Mouse (Mus musculus) megakaryocyte, embryonic 14.5 days (primary cell): ENCODE results near the gene Ifi205. TPM values are rescaled to one million over a fixed set of nuclear protein-coding genes. Genes with fewer than 3 reads are reported as not detected.
"Not testable (repeated sequence)": the region's sequence is repeated elsewhere in the genome, so short reads cannot be mapped to it uniquely, and the experiment has no call there.

Source experiments
- H3K27me3 ChIP-seq: replicated peaks from 2 replicates; pipeline ENCODE3; 2012; ENCODE audit warnings: inconsistent platforms
- H3K36me3 ChIP-seq: replicated peaks from 2 replicates; pipeline ENCODE3; 2012; ENCODE audit warnings: low read length, inconsistent platforms, mixed read lengths
- H3K4me1 ChIP-seq: 2 replicates; pipeline ENCODE4 v1.6.1; 2012; ENCODE audit warnings: inconsistent platforms
- H3K4me3 ChIP-seq: replicated peaks from 2 replicates; pipeline ENCODE3; 2012; ENCODE audit warnings: moderate library complexity, mild to moderate bottlenecking, inconsistent platforms
- H3K9me3 ChIP-seq: 2 replicates; pipeline ENCODE4 v1.6.1; 2012; ENCODE audit warnings: inconsistent platforms
- FLI1 ChIP-seq: IDR thresholded peaks from 2 replicates; pipeline ENCODE4 v1.6.1; 2012; ENCODE audit warnings: low read length, inconsistent platforms, mixed read lengths
- GATA1 ChIP-seq: IDR thresholded peaks from 3 replicates; pipeline ENCODE4 v1.6.1; 2012; ENCODE audit warnings: mixed read lengths, low read length, inconsistent platforms, borderline replicate concordance
- polyA plus RNA-seq: library from polyadenylated mRNA; stranded (reverse); fragments of >175 nt; gene quantifications from 2 replicates; pipeline ENCODE4 v1.2.3, GENCODE M21; 2012; ENCODE audit warnings: low replicate concordance; ENCODE audit not compliant: insufficient read depth

The Ifi205 gene
- not detected in 2 replicates for polyA plus RNA-seq

DNA sequence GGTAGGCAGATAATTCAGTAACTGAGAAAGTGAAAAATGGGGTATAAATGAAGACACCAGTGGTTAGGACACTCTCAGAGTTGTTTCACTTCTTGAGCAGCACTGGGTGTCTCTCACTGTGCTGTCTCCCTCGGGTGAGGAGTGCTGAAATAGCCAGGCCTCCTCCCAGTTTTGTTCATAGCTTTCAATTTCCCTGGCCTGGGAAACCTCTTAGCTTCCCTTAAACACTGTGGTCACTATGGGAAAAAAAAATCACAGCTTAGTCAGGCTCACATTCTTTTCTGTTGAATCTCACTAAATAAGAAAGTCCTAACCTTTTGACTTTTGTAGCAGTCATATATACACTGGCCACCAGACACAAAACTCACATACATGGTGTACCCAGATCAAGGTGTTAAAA lies at the start of gene Ifi205:
Gene Ifi205, minus strand, starts transcription at position 113 of the 400 bp plus-strand sequence.
- TF ChIP-seq FLI1 (no peak), GATA1 (no peak)
- Histone ChIP-seq H3K36me3 (no peaks in the 10 kb centered on the region), H3K9me3 (no peaks in the 10 kb centered on the region), H3K4me3 (no peak within 1 kb of the TSS), H3K27me3 (no peaks in the 10 kb centered on the region), H3K4me1 (no peaks in the 10 kb centered on the region)

DNA sequence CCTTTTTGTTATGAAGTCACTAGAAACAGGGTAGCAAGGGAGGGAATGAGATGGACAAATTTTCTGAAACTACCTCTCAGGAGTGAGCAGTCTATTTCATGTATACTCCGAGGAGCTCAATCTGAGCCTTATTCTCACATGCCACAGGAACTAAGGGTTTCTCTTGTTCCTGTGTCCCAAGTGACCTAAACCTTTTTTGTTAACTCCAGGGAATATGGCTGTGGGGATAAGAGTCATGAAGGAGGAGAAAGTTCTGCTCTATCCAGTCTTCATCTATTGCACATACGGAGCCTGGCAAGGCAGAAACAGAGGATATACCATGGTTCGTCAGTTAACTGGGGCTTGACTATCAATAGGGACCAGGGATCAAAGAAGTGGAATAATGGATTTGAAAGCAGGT lies 34.7 kb upstream of the Ifi205 start, which contains the start of gene Olfr430:
Gene Olfr430, plus strand, starts transcription at position 301 of the 400 bp plus-strand sequence.
- no peaks in the 10 kb centered on the region for H3K4me1 ChIP-seq
- no peak for TF ChIP-seq FLI1
- no peak for TF ChIP-seq GATA1

DNA sequence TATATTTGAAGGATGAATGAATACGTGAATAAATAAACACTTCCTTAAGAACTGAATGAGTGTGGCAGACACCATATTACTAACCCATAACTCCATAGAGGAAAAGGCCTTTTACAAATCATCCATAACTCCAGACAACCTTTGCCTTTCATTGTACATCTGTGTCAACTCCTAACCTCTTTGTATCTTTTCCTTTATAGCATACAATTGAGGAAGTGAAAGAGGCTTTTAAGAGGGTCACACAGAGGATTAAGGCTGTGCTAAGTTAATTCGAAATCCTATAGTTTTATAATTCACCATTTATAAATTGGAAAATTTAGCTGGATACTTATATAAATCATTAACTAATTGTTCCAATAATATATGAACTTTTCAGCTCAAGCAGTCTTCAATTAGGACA lies 23.6 kb upstream of the Ifi205 start:
- Histone ChIP-seq H3K4me3 (no peak overlapping the region), H3K9me3 (no peaks in the 10 kb centered on the region), H3K4me1 (no peaks in the 10 kb centered on the region), H3K27me3 (no peaks in the 10 kb centered on the region), H3K36me3 (no peaks in the 10 kb centered on the region)
- TF ChIP-seq GATA1 (no peak), FLI1 (no peak)

More for the DNA sequence above, 34.7 kb upstream of the Ifi205 start, which contains the start of gene Olfr430:
- no peak within 1 kb of the TSS for H3K4me3 ChIP-seq
- H3K27me3 ChIP-seq, result no peaks in the 10 kb centered on the region
- no peaks in the 10 kb centered on the region for H3K9me3 ChIP-seq
- H3K36me3 ChIP-seq, result no peaks in the 10 kb centered on the region

DNA sequence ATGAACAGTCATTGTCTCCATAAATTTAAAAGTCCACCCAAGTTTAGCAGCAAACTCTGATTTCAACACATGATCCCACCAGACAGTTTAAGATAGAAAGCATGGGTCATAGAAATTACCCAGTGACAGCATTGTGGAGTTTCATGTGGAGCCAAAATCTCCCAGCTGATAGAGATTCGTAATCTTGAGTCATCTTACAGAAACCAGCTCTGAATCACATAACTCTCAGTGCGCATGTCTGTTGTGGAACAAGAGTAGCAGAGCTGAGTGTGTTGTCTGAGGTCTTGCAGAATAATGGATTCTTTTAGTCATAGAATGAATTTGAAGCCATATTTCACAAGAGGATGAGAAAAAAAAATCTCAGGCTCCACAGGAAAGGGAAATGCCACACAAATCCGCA lies 21.4 kb upstream of the Ifi205 start:
- TF ChIP-seq FLI1, result no peak
- TF ChIP-seq GATA1, result no peak
- no peaks in the 10 kb centered on the region for H3K27me3 ChIP-seq
- H3K36me3 ChIP-seq, result no peaks in the 10 kb centered on the region
- no peaks in the 10 kb centered on the region for H3K4me1 ChIP-seq
- H3K9me3 ChIP-seq, result no peaks in the 10 kb centered on the region
- H3K4me3 ChIP-seq, result no peak overlapping the region

DNA sequence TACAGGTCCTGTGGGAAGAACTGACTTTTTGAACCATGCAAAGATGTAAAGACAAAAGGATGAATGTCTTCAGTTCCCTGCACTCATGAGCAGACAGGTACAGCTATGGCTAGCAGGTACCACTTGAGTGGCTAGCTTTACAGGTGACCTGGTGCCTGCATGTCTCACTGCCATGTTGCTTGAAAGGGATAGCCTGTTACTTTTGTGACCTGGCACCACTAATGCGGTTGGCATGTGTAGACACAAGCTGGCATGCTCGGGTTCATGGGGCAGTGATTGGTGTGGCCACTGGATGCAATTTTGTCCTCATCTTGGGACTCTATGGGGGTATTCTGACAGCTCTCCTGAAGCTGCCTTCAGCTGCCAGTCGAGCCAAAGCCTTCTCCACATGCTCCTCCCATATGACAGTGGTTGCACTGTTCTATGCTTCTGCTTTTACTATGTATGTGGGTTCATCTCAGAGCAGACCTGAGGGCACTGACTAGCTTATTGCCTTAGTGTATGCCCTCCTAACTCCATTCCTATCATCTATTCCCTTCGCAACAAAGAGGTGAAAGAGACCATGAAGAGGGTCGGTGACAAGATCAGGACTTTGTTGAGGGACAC lies 20.4 kb upstream of the Ifi205 start:
- no peaks in the 10 kb centered on the region for H3K36me3 ChIP-seq
- no peaks in the 10 kb centered on the region for H3K9me3 ChIP-seq
- no peak for TF ChIP-seq GATA1
- TF ChIP-seq FLI1, result no peak
- H3K27me3 ChIP-seq, result no peaks in the 10 kb centered on the region
- no peaks in the 10 kb centered on the region for H3K4me1 ChIP-seq
- H3K4me3 ChIP-seq, result no peak overlapping the region

DNA sequence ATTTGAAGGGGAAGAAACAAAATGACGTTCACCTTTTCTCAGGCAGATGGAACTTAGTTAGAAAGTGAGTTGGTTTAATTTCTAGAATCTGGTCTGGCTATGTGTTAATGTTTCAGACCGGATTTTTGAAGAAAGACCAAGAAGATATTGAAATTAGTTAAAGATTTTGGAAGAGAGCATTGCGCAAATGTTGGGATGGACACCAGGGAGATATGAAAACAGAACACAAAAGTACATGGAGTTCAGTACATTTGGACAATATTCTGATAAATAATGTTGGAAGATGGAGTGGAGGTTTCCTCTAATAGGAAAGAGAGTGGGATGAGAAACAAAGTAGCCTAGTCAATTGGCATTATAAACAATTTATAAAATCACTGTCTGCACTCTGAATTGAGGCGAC lies 19.9 kb upstream of the Ifi205 start:
- Histone ChIP-seq H3K4me1 (no peaks in the 10 kb centered on the region), H3K36me3 (no peaks in the 10 kb centered on the region), H3K9me3 (no peaks in the 10 kb centered on the region), H3K27me3 (no peaks in the 10 kb centered on the region), H3K4me3 (no peak overlapping the region)
- no peak for TF ChIP-seq GATA1
- TF ChIP-seq FLI1, result no peak

DNA sequence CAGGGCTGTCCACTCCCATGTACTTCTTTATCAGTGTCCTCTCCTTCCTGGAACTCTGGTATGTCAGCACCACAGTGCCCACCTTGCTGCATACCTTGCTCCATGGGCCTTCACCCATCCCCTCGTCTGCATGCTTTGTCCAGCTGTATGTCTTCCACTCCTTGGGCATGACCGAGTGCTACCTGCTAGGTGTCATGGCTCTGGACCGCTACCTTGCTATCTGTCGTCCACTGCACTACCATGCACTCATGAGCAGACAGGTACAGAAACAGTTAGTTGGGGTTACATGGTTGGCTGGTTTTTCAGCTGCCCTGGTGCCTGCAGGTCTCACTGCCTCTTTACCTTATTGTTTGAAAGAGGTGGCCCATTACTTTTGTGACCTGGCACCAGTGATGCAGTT lies 18.9 kb upstream of the Ifi205 start:
- TF ChIP-seq FLI1 (no peak), GATA1 (no peak)
- H3K36me3 ChIP-seq, result no peaks in the 10 kb centered on the region
- H3K9me3 ChIP-seq, result no peaks in the 10 kb centered on the region
- H3K4me1 ChIP-seq, result no peaks in the 10 kb centered on the region
- no peaks in the 10 kb centered on the region for H3K27me3 ChIP-seq
- no peak overlapping the region for H3K4me3 ChIP-seq

DNA sequence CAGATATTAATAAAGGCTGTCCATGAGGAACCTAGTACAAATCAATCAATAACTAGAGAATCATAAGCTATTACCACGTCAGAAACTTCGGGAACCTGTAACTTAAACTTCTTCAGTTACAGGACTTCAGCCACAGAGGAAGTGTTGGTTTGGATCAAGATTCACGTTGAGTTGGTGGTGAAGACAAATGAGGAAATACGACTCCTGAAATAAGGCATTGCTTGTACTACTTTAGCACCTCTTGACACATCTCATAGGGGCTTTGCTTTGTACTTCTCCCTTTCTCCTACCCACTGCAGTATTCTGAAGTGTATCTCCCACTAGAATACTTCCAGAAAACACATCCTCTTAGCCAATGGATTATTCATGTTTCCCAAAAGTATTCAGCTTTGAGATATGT lies 17.7 kb upstream of the Ifi205 start:
- not testable (repeated sequence) for H3K9me3 ChIP-seq, H3K4me1 ChIP-seq, H3K36me3 ChIP-seq, H3K27me3 ChIP-seq, H3K4me3 ChIP-seq

DNA sequence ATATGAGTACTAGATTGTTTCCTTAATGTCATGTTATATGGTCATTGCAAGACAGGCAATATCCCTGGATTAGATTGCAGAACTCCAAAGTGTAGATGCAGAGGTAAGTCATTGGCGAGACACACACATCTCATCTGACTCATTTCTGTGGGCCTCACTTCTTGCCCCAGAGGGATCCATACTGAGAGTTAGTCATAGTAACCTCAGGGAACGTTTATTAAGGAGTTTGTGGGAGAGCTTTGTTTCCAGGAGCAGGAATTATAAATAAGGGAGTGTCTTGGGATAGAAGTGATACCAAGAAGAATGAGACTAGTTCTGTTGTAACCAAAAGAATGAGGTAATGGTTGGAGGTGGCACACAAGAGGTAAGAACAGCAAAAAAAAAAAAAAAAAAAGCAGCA lies 17.3 kb upstream of the Ifi205 start, which contains the start of gene Olfr432:
Gene Olfr432, plus strand, starts transcription at position 313 of the 400 bp plus-strand sequence.
- no peaks in the 10 kb centered on the region for H3K27me3 ChIP-seq
- no peak for TF ChIP-seq GATA1
- no peak for TF ChIP-seq FLI1
- H3K36me3 ChIP-seq, result no peaks in the 10 kb centered on the region
- H3K4me3 ChIP-seq, result no peak within 1 kb of the TSS
- no peaks in the 10 kb centered on the region for H3K4me1 ChIP-seq
- H3K9me3 ChIP-seq, result no peaks in the 10 kb centered on the region

DNA sequence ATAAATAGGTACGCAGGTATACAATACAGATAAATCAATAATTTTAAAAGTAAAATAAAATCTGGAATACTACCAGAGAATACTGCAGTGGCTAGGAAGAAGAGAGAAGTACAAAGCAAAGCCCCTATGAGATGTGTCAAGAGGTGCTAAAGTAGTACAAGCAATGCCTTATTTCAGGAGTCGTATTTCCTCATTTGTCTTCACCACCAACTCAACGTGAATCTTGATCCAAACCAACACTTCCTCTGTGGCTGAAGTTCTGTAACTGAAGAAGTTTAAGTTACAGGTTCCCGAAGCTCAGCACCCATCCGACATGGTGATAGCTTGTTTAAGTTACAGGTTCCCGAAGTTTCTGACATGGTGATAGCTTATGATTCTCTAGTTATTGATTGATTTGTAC lies 16.6 kb upstream of the Ifi205 start:
- not testable (repeated sequence) for H3K9me3 ChIP-seq, H3K4me1 ChIP-seq, H3K27me3 ChIP-seq, H3K4me3 ChIP-seq, H3K36me3 ChIP-seq

DNA sequence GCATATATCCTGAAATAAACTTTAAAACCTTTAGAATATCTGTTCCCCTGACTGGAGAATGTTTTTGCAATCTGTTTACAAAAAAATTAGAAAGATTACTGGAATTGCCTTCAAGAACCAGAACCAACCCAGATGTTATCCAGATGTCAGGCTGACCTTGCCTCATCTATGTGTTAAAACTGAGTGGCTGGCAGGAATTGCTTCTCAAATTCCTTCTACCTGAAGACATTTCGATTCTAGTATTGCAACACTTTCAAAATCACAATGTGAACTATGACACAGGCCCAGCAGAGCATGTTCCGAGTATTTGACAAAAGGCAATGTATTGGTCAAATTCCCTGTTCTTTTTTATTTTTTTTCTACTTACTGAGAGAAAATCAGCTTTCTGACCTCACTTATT lies 12.8 kb upstream of the Ifi205 start:
- TF ChIP-seq FLI1, result no peak
- no peak for TF ChIP-seq GATA1
- H3K4me3 ChIP-seq, result no peak overlapping the region
- peaks cover 4% of the 10 kb centered on the region; the same call in 1 of the 2 replicates for H3K4me1 ChIP-seq
- no peaks in the 10 kb centered on the region for H3K36me3 ChIP-seq
- H3K9me3 ChIP-seq, result no peaks in the 10 kb centered on the region
- no peaks in the 10 kb centered on the region for H3K27me3 ChIP-seq

DNA sequence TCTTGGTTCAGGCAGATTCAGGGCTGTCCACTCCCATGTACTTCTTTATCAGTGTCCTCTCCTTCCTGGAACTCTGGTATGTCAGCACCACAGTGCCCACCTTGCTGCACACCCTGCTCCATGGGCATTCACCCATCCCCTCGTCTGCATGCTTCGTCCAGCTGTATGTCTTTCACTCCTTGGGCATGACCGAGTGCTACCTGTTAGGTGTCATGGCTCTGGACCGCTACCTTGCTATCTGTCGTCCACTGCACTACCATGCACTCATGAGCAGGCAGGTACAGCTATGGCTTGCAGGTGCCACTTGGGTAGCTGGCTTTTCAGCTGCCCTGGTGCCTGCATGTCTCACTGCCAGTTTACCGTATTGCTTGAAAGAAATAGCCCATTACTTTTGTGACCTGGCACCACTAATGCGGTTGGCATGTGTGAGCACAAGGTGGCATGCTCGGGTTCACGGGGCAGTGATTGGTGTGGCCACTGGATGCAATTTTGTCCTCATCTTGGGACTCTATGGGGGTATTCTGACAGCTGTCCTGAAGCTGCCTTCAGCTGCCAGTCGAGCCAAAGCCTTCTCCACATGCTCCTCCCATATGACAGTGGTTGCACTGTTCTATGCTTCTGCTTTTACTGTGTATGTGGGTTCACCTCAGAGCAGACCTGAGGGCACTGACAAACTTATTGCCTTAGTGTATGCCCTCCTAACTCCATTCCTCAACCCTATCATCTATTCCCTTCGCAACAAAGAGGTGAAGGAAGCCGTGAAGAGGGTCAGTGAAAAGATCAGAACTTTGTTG lies 10.7 kb upstream of the Ifi205 start:
- not testable (repeated sequence) for H3K9me3 ChIP-seq, H3K36me3 ChIP-seq, H3K27me3 ChIP-seq, H3K4me3 ChIP-seq, H3K4me1 ChIP-seq
